Mouse (Mus musculus): Measurements from ENCODE around the gene Gm17677. TPM values are rescaled to one million over a fixed set of nuclear protein-coding genes. Genes with fewer than 3 reads are reported as not detected.

Gm17677 gene
- not detected for polyA plus RNA-seq (2017; shearing (Covaris generic))

DNA sequence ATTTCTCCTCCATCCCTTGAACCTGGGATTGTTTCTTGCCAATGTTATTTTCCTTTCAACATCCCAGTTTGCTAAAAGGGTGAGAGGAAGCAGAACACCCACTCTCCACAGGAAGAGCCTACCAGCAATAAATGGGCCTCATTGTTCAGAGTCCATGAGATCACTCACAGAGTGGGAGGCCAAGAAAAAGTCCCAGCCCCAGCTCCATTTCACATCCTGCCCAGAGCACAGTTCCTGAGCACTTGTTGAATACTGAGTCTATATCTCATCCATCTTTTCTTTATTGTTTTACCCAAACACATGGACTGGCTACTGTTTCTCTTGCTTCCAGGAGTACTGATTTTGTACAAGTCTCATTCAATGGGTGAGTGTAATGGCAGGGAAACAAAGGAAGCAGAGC is at the start of gene Gm17677:
Gm17677 (plus strand) TSS at position 301 of the 400 bp plus-strand sequence.

DNA sequence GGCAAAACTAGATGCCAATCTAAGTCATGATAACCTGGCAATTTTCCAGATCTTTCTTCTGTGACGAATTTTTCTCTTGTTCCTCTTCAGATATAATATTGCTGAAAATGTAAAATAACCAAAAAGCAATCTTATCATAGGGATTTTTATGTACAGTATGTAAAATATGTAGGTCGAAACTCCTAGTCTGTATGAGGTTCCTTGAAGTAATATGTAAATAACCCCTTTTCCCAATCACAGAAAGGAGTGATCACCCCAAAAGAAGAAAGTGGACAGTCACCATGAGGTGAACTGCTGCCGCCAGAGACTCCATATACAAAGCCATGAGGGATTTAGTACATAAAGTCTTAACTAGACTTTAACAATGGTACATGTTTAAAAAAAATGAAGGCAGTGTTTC is 37.2 kb downstream of the Gm17677 start, which contains the start of gene Gm17727:
Gm17727 (minus strand) TSS at position 101 of the 400 bp plus-strand sequence.

DNA sequence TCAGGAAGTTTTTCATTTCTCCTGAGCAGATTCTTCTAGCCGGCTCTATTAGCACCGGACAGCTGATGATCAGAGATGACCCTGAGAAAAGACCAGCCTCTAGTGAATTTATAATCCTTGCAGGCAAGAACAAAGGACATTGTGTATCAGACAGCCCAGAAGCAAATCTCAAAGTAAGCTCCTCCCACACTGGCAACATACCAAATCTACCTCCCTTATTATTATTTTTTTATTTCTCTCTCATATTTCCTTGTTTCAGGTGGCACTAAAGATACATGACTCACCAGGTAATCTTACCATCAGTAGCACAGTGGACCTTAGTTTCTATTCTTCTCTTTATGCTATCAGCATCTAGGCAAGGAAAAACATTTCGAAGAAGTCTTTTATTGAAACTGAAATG is 49.2 kb downstream of the Gm17677 start, which contains the start of the genes Gm27235 and D730048I06Rik:
Gm27235 (minus strand) TSS at position 101 of the 400 bp plus-strand sequence.
D730048I06Rik (minus strand) TSS at position 112 of the 400 bp plus-strand sequence.

Other genes starting within 250 kb of the Gm17677 start
- gene Gm1113, start 222.8 kb upstream of the Gm17677 start, polyA plus RNA-seq (2017; shearing (Covaris generic)), result not detected
- under 1 TPM; 0.04 to 0.29 TPM for gene Ddx25, start 182.5 kb upstream of the Gm17677 start, polyA plus RNA-seq (2017; shearing (Covaris generic))
- 10 to 100 TPM; 25.3 to 36.8 TPM for gene Pus3, start 182.5 kb upstream of the Gm17677 start, polyA plus RNA-seq (2017; shearing (Covaris generic))
- under 1 TPM in 1 of 2 experiments, not detected in 1; 0.69 TPM for gene Pate2, start 170.8 kb upstream of the Gm17677 start, polyA plus RNA-seq (2017; shearing (Covaris generic))
- 1 to 10 TPM; 5.5 to 7.8 TPM for gene Hyls1, start 170.7 kb upstream of the Gm17677 start, polyA plus RNA-seq (2017; shearing (Covaris generic))
- gene Pate4, start 129.1 kb upstream of the Gm17677 start, polyA plus RNA-seq (2017; shearing (Covaris generic)), result not detected
- gene Pate3, start 92.8 kb upstream of the Gm17677 start, polyA plus RNA-seq (2017; shearing (Covaris generic)), result not detected
- under 1 TPM; 0.16 TPM for gene Pate1, start 53.7 kb upstream of the Gm17677 start, polyA plus RNA-seq (2017; shearing (Covaris generic))
- not detected for gene Gm17727, start 37.1 kb downstream of the Gm17677 start, polyA plus RNA-seq (2017; shearing (Covaris generic))
- not detected for gene Gm27235, start 49.1 kb downstream of the Gm17677 start, polyA plus RNA-seq (2017; shearing (Covaris generic))
- gene D730048I06Rik, start 49.1 kb downstream of the Gm17677 start, polyA plus RNA-seq (2017; shearing (Covaris generic)), result not detected
- gene 9230110F15Rik, start 103.1 kb downstream of the Gm17677 start, polyA plus RNA-seq (2017; shearing (Covaris generic)), result not detected
- not detected for gene 9230113P08Rik, start 167.4 kb downstream of the Gm17677 start, polyA plus RNA-seq (2017; shearing (Covaris generic))

Data from activated CD4-positive, CD25-positive, alpha-beta regulatory T cell (primary cell).